Mouse (Mus musculus) CH12.LX (cell line): ENCODE measurements around the gene Alkbh6.

ENCODE experiments used
- CTCF ChIP-seq, 2 experiments: IDR thresholded peaks in 1 of 2; conservative IDR thresholded peaks in 1 of 2; 2 replicates each; pipeline ENCODE4 v1.5.1; 2011 to 2012; ENCODE audit warnings: low read depth in 2 of 2, low read length in 2 of 2, improper control_type of control experiment in 1 of 2, inconsistent platforms in 1 of 2, mild to moderate bottlenecking in 1 of 2, moderate library complexity in 1 of 2
- E2F4 ChIP-seq: IDR thresholded peaks from 2 replicates; pipeline ENCODE4 v1.6.1; 2011; ENCODE audit warnings: low read depth, low read length, improper control_type of control experiment; ENCODE audit not compliant: insufficient replicate concordance
- ELF1 ChIP-seq: IDR thresholded peaks from 2 replicates; pipeline ENCODE4 v1.6.1; 2014; ENCODE audit warnings: low read depth, mild to moderate bottlenecking, inconsistent platforms, low read length, improper control_type of control experiment
- EP300 ChIP-seq: IDR thresholded peaks from 2 replicates; pipeline ENCODE4 v1.6.1; 2011; ENCODE audit warnings: low read length, improper control_type of control experiment
- GABPA ChIP-seq: IDR thresholded peaks from 2 replicates; pipeline ENCODE4 v1.6.1; 2012; ENCODE audit warnings: low read depth, low read length, improper control_type of control experiment, inconsistent platforms; ENCODE audit not compliant: insufficient replicate concordance
- HCFC1 ChIP-seq: IDR thresholded peaks from 2 replicates; pipeline ENCODE4 v1.6.1; 2012; ENCODE audit warnings: low read depth, mild to moderate bottlenecking, inconsistent platforms, low read length, improper control_type of control experiment
- JUND ChIP-seq: conservative IDR thresholded peaks from 2 replicates; pipeline ENCODE4 v1.6.1; 2011; ENCODE audit warnings: low read depth, low read length, improper control_type of control experiment
- POLR2A ChIP-seq: IDR thresholded peaks from 2 replicates; pipeline ENCODE4 v1.6.1; 2011; ENCODE audit warnings: low read depth, mild to moderate bottlenecking, improper control_type of control experiment, low read length
- POLR2AphosphoS2 ChIP-seq: IDR thresholded peaks from 2 replicates; pipeline ENCODE4 v1.6.1; 2011; ENCODE audit warnings: low read depth, low read length, improper control_type of control experiment
- SMC3 ChIP-seq: IDR thresholded peaks from 2 replicates; pipeline ENCODE4 v1.6.1; 2011; ENCODE audit warnings: low read depth, low read length, improper control_type of control experiment
- ZMIZ1 ChIP-seq: IDR thresholded peaks from 2 replicates; pipeline ENCODE4 v1.6.1; 2012; ENCODE audit warnings: low read depth, mild to moderate bottlenecking, inconsistent platforms, low read length, improper control_type of control experiment

GRCm38 (mm10) chr7:30353279-30353822 is 44.8 kb downstream of the Alkbh6 start:
- TF ChIP-seq GABPA = no peak
- TF ChIP-seq ELF1 = no peak
- no peak for TF ChIP-seq E2F4
- TF ChIP-seq POLR2A = no peak
- TF ChIP-seq POLR2AphosphoS2 = no peak
- no peak for TF ChIP-seq HCFC1
- no peak for TF ChIP-seq ZMIZ1
- no peak for TF ChIP-seq EP300
- peak; percentile 71 to 79 for TF ChIP-seq CTCF (conservative IDR thresholded peaks at IDR 0.05 in 1 of 2, IDR thresholded peaks at IDR 0.05 in 1 of 2; ENCODE audit: low read depth in 2 of 2, low read length in 2 of 2)
- TF ChIP-seq SMC3 = peak; percentile 45
- no peak for TF ChIP-seq JUND
